Mouse (Mus musculus) embryonic facial prominence, embryonic 12.5 days (tissue): ENCODE results near the gene Shank3. TPM values are rescaled to one million over a fixed set of nuclear protein-coding genes. Genes with fewer than 3 reads are reported as not detected.

ENCODE experiments used
- ATAC-seq: fragments of 200-750 bp; cut with Nextera tagmentation; 2 replicates; pipeline ENCODE4 v1.8.0; 2017; ENCODE audit not compliant: insufficient number of reproducible peaks, insufficient read depth, low FRiP score, low TSS enrichment
- H3K27ac ChIP-seq: fragments of 300-500 bp; sonication (generic); 2 replicates; pipeline ENCODE4 v1.5.1; 2016; ENCODE audit warnings: mild to moderate bottlenecking
- H3K27me3 ChIP-seq: fragments of 300-500 bp; sonication (generic); 2 replicates; pipeline ENCODE4 v1.6.1; 2016; ENCODE audit warnings: mild to moderate bottlenecking, moderate library complexity
- H3K36me3 ChIP-seq: fragments of 300-500 bp; sonication (generic); 2 replicates; pipeline ENCODE4 v1.6.1; 2016; ENCODE audit warnings: mild to moderate bottlenecking
- H3K4me1 ChIP-seq: fragments of 300-500 bp; sonication (generic); 2 replicates; pipeline ENCODE4 v1.6.1; 2016
- H3K4me2 ChIP-seq: fragments of 300-500 bp; sonication (generic); replicated peaks from 2 replicates; pipeline ENCODE4 v1.6.1; 2016; ENCODE audit warnings: mild to moderate bottlenecking, moderate library complexity
- H3K4me3 ChIP-seq: fragments of 300-500 bp; sonication (generic); 2 replicates; pipeline ENCODE4 v1.5.1; 2016; ENCODE audit warnings: mild to moderate bottlenecking
- H3K9ac ChIP-seq: fragments of 300-500 bp; sonication (generic); 2 replicates; pipeline ENCODE4 v1.6.1; 2016; ENCODE audit warnings: mild to moderate bottlenecking, moderate library complexity
- H3K9me3 ChIP-seq: fragments of 300-500 bp; sonication (generic); 2 replicates; pipeline ENCODE4 v1.6.1; 2016; ENCODE audit warnings: mild to moderate bottlenecking, moderate library complexity
- WGBS: fragments of 180-500 bp; shearing (Covaris S2); methylation state at CpG from one replicate; pipeline ENCODE4 v1.1.7; 2016; 5-methylcytosine and 5-hydroxymethylcytosine counted together
- polyA plus RNA-seq: library from polyadenylated mRNA; unstranded; fragments of >200 nt; fragmentation: Nextera tagmentation; extraction: Ambion mirVana; gene quantifications from 2 replicates; pipeline ENCODE4 v1.2.1, GENCODE M21; 2016

Gene Shank3
- polyA plus RNA-seq, 1 experiment from 2014 or later, result 3.0 TPM

DNA sequence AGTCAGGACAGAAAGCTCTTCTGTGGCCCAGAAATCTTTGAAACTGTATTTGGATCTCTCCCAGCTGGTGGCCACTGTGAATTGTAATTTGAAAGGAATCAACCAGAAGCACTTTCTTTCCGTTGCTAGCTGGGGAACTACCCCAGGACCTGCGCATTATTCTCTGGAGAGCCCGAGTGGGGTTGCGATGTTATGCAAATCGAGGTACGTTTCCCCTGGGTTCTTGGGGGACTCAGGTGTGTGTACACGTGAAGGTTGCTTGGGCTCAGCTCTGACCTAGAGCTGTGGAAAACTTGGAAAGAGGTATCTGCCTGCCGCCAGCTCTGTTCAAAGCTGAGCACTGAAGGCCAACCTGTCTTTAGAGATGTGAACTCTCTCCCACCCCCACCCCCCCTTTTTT, 21.6 kb upstream of the Shank3 start:
- no peak overlapping the region for H3K9ac ChIP-seq
- no peak overlapping the region for H3K4me2 ChIP-seq
- peaks cover 5% of the 10 kb centered on the region; the same call in 1 of the 2 replicates for H3K4me1 ChIP-seq
- H3K27me3 ChIP-seq, result no peaks in the 10 kb centered on the region
- no peaks in the 10 kb centered on the region for H3K36me3 ChIP-seq
- 45% methylated on average over 8 of the region's 8 CpGs for WGBS
- no peak overlapping the region for H3K27ac ChIP-seq
- no peak for ATAC-seq
- peaks cover 6% of the 10 kb centered on the region; the same call in 1 of the 2 replicates for H3K9me3 ChIP-seq
- no peak overlapping the region for H3K4me3 ChIP-seq

GRCm38 (mm10) chr15:89478622-89479021, 20.8 kb upstream of the Shank3 start:
- 82% methylated on average over 3 of the region's 3 CpGs for WGBS

DNA sequence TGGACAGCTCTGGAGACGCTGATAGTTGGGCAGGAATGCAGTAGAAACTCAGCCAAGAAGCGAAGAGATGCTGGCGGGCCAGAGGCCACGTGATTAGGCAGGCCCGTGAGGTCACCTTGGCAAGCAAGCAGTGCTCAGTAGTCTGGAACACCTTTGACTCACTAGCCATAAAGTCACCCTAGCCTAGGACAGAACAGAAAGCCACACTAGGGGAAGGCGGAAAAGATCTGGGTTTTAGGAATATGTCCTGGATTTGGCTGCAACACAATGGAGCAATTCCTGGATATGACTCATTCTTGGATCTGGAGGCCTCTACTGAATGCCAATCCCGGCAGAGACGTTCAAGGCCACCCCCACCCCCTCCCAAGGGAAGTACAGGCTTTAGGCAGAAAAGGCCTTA, 18.8 kb upstream of the Shank3 start:
- ATAC-seq, result no peak
- Histone ChIP-seq H3K4me1 (peaks cover 1% of the 10 kb centered on the region; the same call in 1 of the 2 replicates), H3K36me3 (no peaks in the 10 kb centered on the region), H3K27ac (no peak overlapping the region), H3K27me3 (no peaks in the 10 kb centered on the region), H3K9me3 (peaks cover 6% of the 10 kb centered on the region; the same call in 1 of the 2 replicates), H3K9ac (no peak overlapping the region), H3K4me3 (no peak overlapping the region), H3K4me2 (no peak overlapping the region)
- 77% methylated on average over 8 of the region's 8 CpGs for WGBS

More at GRCm38 (mm10) chr15:89478622-89479021, 20.8 kb upstream of the Shank3 start:
- Histone ChIP-seq H3K36me3 (no peaks in the 10 kb centered on the region), H3K9me3 (peaks cover 6% of the 10 kb centered on the region; the same call in 1 of the 2 replicates), H3K4me2 (no peak overlapping the region), H3K27me3 (no peaks in the 10 kb centered on the region), H3K4me3 (no peak overlapping the region), H3K27ac (no peak overlapping the region), H3K4me1 (peaks cover 5% of the 10 kb centered on the region; the same call in 1 of the 2 replicates), H3K9ac (no peak overlapping the region)
- no peak for ATAC-seq

- ATAC-seq, result no peak
- 83% methylated on average over 12 of the region's 12 CpGs for WGBS
- H3K4me1 ChIP-seq, result no peaks in the 10 kb centered on the region
These were observed 11.2 kb upstream of the Shank3 start for GRCm38 (mm10) chr15:89488182-89488581.

GRCm38 (mm10) chr15:89488611-89489117, 10.8 kb upstream of the Shank3 start:
- no peak for ATAC-seq
- WGBS, result 52% methylated on average over 14 of the region's 14 CpGs
- no peaks in the 10 kb centered on the region for H3K27me3 ChIP-seq

More at GRCm38 (mm10) chr15:89488182-89488581, 11.2 kb upstream of the Shank3 start:
- no peaks in the 10 kb centered on the region for H3K9me3 ChIP-seq
- H3K4me2 ChIP-seq, result no peak overlapping the region
- no peak overlapping the region for H3K4me3 ChIP-seq
- H3K27me3 ChIP-seq, result no peaks in the 10 kb centered on the region
- no peak overlapping the region for H3K27ac ChIP-seq
- H3K36me3 ChIP-seq, result no peaks in the 10 kb centered on the region
- no peak overlapping the region for H3K9ac ChIP-seq

DNA sequence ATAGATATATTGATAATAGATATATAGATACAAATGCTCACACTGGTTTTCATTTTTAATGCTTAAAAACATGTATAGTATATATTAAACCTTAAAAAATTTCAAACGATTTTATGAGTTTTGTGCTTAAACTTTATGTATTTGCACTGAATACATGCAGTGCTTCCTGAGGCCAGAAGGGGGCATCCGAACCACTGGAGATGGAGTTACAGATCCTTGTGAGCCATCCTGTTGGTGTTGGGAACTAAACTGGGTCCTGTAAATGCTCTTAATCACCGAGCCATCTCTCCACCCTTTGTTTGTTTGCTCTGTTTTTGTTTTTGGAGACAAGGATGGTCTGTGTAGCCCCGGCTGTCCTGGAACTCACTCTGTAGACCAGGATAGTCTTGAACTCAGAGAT, 4.5 kb upstream of the Shank3 start:
- no peak overlapping the region for H3K27ac ChIP-seq
- no peaks in the 10 kb centered on the region for H3K9me3 ChIP-seq
- no peak for ATAC-seq
- 75% methylated on average over 4 of the region's 4 CpGs for WGBS
- H3K27me3 ChIP-seq, result peaks cover 25% of the 10 kb centered on the region
- H3K4me3 ChIP-seq, result no peak overlapping the region
- H3K4me1 ChIP-seq, result peaks cover 9% of the 10 kb centered on the region; the same call in 1 of the 2 replicates
- H3K9ac ChIP-seq, result no peak overlapping the region
- no peaks in the 10 kb centered on the region for H3K36me3 ChIP-seq
- no peak overlapping the region for H3K4me2 ChIP-seq

More at GRCm38 (mm10) chr15:89488611-89489117, 10.8 kb upstream of the Shank3 start:
- no peaks in the 10 kb centered on the region for H3K36me3 ChIP-seq
- no peaks in the 10 kb centered on the region for H3K4me1 ChIP-seq
- H3K9me3 ChIP-seq, result no peaks in the 10 kb centered on the region
- no peak overlapping the region for H3K4me2 ChIP-seq
- no peak overlapping the region for H3K27ac ChIP-seq
- no peak overlapping the region for H3K4me3 ChIP-seq
- no peak overlapping the region for H3K9ac ChIP-seq

GRCm38 (mm10) chr15:89496131-89496530, 3.3 kb upstream of the Shank3 start:
- WGBS, result 55% methylated on average over 4 of the region's 4 CpGs
- Histone ChIP-seq H3K4me1 (peaks cover 9% of the 10 kb centered on the region; the same call in 1 of the 2 replicates), H3K36me3 (no peaks in the 10 kb centered on the region), H3K4me2 (no peak overlapping the region), H3K27ac (no peak overlapping the region), H3K4me3 (no peak overlapping the region), H3K9me3 (no peaks in the 10 kb centered on the region), H3K27me3 (peaks cover 31% of the 10 kb centered on the region), H3K9ac (no peak overlapping the region)
- no peak for ATAC-seq

- H3K9me3 ChIP-seq, result no peaks in the 10 kb centered on the region
- WGBS, result 53% methylated on average over 2 of the region's 2 CpGs
- no peak overlapping the region for H3K9ac ChIP-seq
- H3K27me3 ChIP-seq, result peaks cover 34% of the 10 kb centered on the region
- H3K4me3 ChIP-seq, result no peak overlapping the region
- H3K4me1 ChIP-seq, result peaks cover 9% of the 10 kb centered on the region; the same call in 1 of the 2 replicates
- H3K36me3 ChIP-seq, result no peaks in the 10 kb centered on the region
- no peak overlapping the region for H3K27ac ChIP-seq
- no peak overlapping the region for H3K4me2 ChIP-seq
- ATAC-seq, result no peak
These were observed 2.6 kb upstream of the Shank3 start for GRCm38 (mm10) chr15:89496841-89497240.

GRCm38 (mm10) chr15:89497391-89498048, 1.9 kb upstream of the Shank3 start:
- Histone ChIP-seq H3K27ac (no peak overlapping the region), H3K4me2 (no peak overlapping the region), H3K27me3 (peaks cover 34% of the 10 kb centered on the region), H3K9me3 (no peaks in the 10 kb centered on the region), H3K9ac (no peak overlapping the region), H3K4me1 (peaks cover 9% of the 10 kb centered on the region; the same call in 1 of the 2 replicates), H3K4me3 (no peak overlapping the region), H3K36me3 (no peaks in the 10 kb centered on the region)
- ATAC-seq, result no peak
- 16% methylated on average over 4 of the region's 4 CpGs for WGBS

DNA sequence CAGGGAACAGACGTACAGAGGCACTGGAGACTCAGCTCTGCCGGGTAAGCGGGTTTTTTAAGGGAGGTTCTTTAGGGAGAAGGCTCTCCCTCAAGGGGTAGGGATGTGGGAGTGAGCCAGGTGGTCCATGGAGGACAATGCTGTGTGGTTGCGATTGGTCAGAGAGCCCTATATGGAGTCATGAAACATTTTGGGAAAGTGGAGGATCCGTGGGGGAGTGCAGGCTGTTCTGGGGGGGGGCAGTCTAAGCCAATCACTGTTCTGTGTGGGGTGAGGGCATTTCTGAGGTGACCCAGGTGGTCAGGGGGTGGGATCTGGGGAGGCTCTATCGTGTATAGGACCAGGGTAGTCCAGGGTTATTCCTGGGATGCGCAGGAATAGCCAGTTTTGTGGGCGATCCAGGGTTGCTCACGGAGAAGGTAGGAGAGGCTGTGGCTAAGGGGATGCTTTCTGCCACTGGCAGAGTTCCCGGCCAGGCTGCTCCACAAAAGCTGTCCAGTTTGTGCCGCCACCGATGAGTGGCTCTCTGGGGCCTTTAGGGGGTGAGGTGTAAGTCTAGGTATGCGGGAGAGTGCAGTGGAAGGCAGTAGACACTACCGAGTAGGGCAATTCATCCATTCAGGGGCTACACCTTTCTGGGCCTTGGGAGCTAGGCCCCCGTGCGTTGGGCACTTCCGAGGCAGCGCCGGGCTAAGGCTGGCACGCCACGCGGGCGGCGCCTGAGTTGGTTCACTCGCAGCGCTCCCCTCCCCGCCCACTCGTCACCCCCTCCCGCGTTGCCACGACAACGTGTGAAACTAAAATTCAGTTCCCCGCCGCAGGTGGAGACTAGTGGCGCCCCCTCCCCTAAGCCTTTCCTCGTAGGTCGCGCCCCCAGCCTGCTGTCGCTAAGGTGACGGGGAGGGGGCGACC, 1.1 kb upstream of the Shank3 start:
- Histone ChIP-seq H3K9me3 (no peaks in the 10 kb centered on the region), H3K36me3 (peaks cover 4% of the 10 kb centered on the region), H3K4me2 (peak overlapping the region; percentile 92), H3K9ac (peak overlapping the region; percentile 85), H3K27me3 (peaks cover 34% of the 10 kb centered on the region), H3K27ac (no peak overlapping the region), H3K4me3 (peak overlapping the region; percentile 79), H3K4me1 (peaks cover 9% of the 10 kb centered on the region; the same call in 1 of the 2 replicates)
- 3% methylated on average over 41 of the region's 41 CpGs for WGBS
- ATAC-seq, result no peak

DNA sequence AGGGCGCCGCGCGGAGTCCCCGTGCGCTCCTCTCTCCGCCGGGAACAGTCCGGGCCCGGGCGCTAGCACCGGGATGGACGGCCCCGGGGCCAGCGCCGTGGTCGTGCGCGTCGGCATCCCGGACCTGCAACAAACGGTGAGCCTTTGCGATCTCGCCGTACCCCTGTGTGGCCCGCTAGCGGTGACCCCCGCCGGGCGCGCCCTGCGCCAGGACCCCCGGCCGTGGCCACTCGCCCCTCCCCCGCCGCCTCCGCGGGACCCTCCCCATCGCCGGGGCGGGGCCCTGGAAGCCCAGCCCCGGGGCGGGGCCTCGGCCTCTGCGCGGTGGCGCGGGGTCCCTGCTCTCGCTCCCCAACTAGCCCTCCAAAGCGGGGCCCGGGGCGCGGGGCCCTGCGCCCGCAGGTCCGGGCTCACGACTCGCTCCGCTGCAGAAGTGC, 379 bp downstream of the Shank3 start:
- peak; percentile 61 for ATAC-seq
- H3K9me3 ChIP-seq, result no peaks in the 10 kb centered on the region
- peaks cover 34% of the 10 kb centered on the region for H3K27me3 ChIP-seq
- H3K4me3 ChIP-seq, result peak overlapping the region; percentile 79
- H3K9ac ChIP-seq, result peak overlapping the region; percentile 85
- peaks cover 9% of the 10 kb centered on the region; the same call in 1 of the 2 replicates for H3K4me1 ChIP-seq
- peak overlapping the region; percentile 92 for H3K4me2 ChIP-seq
- H3K27ac ChIP-seq, result peak overlapping the region; percentile 51; the same call in 1 of the 2 replicates
- under 1% methylated on average over 42 of the region's 60 CpGs for WGBS
- H3K36me3 ChIP-seq, result peaks cover 9% of the 10 kb centered on the region
